Mouse (Mus musculus): ENCODE results near the gene Prrx1.

The Prrx1 gene

GRCm38 (mm10) chr1:163311006-163311836 is 2.3 kb downstream of the Prrx1 start:
- no peak for DNase-seq

DNA sequence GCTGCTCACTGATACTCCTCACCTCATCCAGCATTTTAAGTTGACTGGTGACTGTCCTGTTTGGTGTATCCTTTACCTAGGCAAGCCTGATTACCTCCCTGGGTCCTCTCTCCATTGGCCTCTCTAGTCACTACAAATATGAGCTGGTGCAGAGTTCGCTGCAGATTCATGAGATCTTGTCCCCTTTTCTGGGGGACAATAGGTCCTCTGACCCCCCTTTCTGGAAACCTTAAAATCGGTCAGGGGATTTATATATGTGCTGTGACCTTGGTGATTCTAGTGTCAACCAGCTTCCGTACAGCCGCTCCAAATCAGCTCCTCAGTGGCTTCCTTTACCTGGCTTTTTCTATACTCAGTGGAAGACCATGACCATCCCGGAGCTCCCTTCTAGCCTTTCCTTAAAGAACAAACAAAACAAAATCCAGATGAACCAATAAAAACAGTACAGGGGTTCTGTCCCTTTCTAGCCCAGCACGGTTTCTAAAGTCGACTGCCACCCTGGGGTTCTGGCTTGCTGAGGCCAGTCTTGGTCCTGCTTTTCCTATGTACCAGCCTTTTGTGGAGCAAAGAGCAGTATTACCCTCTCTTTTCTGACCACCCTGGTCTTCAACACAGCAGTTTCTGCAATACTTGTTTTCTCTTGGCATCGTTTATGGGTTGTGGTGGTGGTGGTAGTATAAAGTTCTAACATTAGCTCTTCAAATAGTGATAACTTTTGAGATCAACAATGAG is 3.3 kb downstream of the Prrx1 start:
- DNase-seq: no peak

DNA sequence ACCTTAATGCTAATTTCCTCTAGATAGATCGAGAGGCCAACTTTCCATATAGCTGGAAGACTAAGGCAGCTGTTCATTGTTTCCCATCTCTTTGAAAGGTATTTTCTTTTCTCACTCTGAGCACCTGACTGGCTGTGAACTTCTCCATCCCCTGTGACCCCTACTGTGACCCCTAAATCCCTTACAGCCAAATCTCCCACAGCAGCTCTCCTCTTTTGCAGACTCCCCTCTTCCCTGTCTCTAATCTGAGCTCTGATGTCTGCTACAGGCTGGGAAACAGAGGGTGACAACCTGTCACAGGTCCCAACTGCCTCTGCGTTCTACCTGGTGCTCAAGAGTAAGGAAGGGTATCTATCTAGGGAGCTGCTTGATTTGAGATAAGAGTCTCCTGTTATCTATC is 4.0 kb downstream of the Prrx1 start:
- DNase-seq: no peak

- DNase-seq: no peak
Observed at GRCm38 (mm10) chr1:163308631-163309030, 4.9 kb downstream of the Prrx1 start.

DNA sequence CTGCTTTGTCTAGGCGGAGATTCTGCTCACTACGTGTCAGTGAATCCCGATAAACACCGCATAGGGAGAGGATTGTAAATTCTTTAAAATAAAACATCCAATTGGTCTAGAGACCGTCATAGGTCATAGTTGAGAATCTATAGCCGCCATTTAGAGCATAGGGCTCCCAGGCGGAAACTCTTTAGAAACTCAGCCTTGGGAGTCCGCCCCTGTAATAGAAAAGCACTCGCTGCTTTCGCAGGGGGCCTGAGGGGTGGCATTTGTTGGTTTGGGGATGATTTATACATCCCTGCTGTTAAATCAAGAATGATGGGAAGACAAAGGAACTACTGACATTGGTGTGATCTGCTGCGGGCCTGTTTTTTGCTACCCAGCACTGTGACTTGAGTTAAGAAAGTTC is 5.8 kb downstream of the Prrx1 start:
- DNase-seq: no peak

DNA sequence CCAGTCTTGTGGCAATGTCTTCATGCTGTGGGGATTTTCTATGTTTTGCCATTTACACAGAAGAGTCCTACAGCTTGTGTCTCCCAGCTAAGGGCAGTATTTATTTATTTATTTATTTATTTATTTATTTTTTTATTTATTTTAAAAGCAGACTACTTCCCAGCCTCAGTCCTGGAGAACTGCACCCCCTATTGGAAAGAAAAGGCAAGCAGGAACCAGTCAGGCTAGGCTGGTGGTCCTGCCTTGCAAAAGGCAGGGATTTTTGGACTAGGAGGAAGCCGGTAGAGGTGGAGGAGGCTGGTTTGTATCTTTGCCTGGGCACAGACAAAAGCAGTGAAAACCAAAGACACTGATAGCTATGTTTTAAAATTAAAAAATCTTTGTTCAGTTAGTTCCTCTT is 7.6 kb downstream of the Prrx1 start:
- no peak for DNase-seq

GRCm38 (mm10) chr1:163304837-163305236 is 8.7 kb downstream of the Prrx1 start:
- no peak for DNase-seq

DNA sequence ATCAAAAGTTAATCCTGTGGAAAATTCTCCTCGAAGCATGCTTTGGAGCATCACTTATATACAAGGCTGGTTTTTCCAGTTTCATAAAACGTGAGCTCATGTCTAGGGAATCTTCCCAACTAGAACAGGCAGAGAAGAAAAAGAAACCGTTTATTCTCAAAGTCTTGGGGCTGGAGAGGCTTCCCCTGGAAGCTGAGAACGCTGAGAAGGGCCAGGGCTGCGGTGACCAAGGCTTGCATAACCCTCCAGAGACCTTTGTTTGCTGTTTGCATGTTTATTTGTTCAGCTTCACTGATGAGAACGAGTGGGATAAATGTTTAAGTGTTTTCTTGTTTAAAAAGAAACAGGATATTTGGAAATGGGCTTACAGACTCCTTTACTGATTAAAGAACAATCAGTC is 11.2 kb downstream of the Prrx1 start:
- no peak for DNase-seq

DNA sequence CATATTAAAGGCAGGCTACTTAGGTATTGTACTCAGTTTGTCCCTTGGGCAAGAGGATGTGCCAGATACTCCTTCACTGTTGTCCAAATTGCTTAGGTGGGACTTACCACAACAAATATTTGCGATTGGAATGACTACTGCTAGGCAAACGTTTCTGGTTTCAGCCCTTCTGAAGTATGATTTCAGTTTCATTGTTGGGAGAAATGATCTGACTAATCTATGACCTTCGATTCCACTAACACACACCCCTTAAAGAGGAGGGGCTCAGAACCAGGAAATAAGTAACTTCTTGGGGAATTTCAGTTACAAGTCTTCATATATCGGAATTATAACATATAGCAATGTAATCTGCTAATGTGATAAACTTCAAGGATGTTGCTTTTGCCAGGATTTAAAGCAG is 20.4 kb downstream of the Prrx1 start:
- no peak for DNase-seq

DNA sequence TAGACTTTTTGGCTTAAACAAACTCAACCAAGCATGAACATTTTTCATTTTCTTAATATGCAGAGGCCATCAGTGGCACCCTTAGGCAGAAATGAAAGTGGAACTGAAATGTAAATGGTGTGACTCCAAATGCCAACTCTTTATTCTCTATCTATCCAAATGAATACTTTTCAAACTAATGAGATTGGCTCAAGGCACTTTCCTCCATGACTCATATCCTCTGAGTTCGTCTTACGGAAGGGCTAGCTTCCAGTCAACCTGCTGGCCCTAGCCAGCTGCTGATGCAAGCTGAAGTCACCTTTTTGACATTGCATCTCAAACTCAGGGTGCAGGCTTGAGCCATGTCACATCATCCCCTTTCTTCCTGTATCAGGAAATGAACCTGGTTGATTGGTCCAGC is 21.6 kb downstream of the Prrx1 start:
- DNase-seq: no peak

- DNase-seq: no peak
Observed at GRCm38 (mm10) chr1:163289131-163289530, 24.4 kb downstream of the Prrx1 start.

DNA sequence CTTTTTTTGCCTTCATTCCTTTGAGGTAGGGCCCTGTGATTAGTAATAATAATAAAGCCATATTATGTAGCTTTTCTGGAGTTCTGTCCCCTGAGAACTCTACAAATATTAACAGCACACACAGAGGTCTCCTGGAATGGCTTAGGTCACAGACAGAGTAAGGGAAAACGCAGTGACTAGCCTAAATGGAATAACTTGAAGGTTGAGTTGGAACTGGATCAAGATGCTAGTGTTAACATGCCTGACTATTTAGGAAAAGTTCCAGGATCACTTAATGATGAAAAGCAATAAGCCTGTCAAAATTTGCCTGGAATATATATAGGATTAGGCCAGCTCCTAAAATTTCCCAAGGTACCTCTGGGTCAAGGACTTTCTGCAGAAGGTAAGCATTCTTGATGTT is 28.0 kb downstream of the Prrx1 start:
- no peak for DNase-seq

- no peak for DNase-seq
Observed at GRCm38 (mm10) chr1:163285136-163285535, 28.4 kb downstream of the Prrx1 start.

DNA sequence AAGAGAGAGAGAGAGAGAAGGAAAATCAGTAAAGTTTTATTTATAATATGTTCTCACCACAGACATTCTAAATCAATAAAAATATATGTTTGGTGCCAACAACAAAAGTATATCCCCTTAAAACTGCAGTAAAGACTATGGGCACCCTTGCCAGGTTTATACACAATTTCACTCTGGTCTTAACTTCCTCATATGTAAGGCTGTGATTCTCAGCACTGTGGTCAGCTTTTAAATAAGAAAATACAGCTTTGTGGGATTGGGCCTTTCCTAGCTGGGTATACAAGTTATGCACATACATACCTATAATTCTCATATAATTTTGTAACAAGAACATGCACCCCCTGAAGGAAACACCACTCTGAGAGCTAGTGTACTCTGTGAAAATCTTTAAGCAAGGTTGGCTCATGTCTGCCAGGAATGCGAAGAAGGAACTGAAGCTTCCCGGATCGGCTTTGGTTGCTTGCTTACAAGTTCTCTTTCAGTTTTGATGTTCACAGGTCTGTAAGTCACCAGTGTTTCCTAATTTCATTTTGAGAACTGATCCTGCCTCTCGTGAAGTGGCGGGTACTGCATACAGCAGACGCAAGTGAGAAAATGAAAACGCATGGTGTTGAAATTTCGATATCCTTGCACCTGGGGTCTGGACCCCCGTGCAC is 29.4 kb downstream of the Prrx1 start:
- DNase-seq: no peak

DNA sequence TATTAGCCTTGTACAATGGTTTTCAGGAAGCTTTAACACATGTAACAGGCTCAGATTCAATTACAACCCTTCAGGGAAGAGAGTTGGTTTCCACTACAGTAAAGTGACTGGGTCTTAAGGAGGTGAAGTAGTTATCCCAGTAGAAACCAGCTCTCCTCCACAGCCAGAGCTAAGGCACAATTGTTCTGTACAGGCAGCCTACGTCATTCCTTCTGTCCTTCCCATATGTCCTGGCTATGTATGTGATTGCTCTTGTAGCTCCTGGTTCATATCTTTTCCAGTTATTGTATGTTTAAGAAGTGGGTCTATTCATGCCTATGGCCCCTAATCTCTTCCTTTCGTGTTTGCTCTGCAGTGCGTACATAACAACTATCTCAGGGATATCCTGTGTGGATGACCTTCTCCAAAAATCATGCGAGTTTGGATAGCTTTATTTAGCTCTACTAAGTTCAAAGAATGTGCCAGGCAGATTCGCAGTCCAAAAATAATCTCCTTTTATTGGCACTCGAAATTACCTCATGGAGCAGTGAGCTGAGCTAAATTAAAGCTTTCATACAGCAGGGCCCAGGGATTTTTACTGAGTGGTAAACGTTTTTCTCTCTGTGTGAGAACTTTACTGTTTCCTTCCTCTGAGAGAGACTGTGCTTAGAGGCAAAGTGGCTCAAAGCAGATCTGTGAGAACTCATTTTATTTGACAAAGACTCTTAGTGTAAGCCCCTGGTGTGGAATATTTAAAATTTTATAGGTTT is 31.9 kb downstream of the Prrx1 start:
- no peak for DNase-seq

- no peak for DNase-seq
Observed at GRCm38 (mm10) chr1:163280842-163281122, 32.7 kb downstream of the Prrx1 start.

GRCm38 (mm10) chr1:163280097-163280841 is 33.2 kb downstream of the Prrx1 start:
- DNase-seq: no peak

- no peak for DNase-seq
Observed at GRCm38 (mm10) chr1:163277069-163277468, 36.4 kb downstream of the Prrx1 start.

DNA sequence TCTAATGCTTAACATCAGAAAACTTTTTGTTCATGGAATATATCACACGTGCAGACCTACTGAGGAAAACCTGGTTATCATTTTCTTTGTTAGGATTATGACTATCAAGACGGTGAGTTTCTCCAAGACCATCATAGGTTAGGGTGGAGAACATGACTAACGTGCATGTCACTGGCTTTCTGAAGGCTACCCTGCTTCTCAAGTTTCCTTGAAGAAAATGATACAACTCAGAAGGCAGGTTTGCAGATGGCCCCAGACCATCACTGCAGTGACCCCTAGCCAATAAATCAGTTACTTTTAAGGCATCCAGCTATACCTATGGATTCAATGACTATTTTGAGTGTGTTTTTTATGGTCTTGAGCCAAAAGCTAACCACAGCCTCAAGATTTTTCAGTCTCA is 38.6 kb downstream of the Prrx1 start:
- no peak for DNase-seq

GRCm38 (mm10) chr1:163273132-163273531 is 40.4 kb downstream of the Prrx1 start:
- no peak for DNase-seq

DNA sequence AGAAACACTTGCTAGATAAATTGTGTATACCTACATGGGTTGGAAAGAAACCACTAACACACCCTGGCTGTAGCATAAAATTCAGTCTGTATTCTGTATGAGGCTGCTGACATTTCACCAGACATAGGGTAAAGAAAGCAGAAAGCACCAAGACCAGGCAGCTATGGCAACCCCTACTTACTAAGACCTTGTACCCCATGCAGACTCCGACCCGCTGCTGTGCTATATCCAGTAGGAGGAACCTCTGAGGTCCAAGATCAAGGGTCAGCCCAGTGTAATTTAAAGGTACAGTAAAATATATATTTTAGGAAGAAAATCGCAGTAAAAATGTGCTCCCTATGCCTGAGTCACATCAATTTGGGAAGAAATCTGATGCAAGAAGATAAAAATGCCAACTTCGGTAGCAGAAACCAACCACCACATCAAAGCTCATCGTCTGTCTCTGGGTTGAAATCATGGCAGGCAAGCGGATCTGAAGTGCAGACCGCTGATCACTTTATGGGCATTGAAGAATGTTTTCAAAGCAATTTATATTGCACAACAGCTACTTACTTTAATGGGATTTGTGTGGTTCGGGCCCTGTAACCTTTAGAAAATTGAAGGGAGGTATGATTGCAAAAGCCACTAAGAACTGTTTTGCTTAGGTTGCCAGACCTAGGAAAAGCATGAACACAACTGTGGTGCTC is 46.5 kb downstream of the Prrx1 start:
- no peak for DNase-seq

DNA sequence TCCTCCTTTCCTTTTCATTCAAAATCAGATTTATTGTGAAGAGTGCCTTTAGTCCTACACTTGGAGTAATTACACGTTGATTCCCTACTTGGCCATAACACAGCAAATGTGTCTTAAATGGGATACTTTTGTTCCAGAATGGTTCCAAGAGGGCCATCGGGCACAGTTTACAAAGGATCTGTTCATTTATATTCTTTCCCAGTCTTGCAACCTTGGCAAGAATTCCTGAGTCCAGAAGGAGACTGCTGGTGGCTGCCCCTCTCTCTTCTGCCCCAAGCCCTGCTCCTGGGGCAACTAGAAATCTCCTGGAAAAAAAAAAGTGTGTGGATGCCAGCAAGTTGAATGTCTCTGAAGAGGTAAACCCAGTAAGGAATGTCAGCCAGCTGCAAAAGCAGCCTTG is 56.2 kb downstream of the Prrx1 start:
- no peak for DNase-seq

Measured in B cell, adult 2 months (primary cell).